Mouse (Mus musculus) testis, adult 2 months (tissue): Measurements from ENCODE around the gene Rpl7l1. TPM values are rescaled to one million over a fixed set of nuclear protein-coding genes. Genes with fewer than 3 reads are reported as not detected.

ENCODE experiments used
- H3K27ac ChIP-seq: fragments of 200-500 bp; 2 replicates; pipeline ENCODE4 v1.5.1; 2012; ENCODE audit warnings: low read depth, low read length; ENCODE audit not compliant: control insufficient read depth, insufficient read depth
- H3K27me3 ChIP-seq: fragments of 200-500 bp; 2 replicates; pipeline ENCODE4 v1.6.1; 2012; ENCODE audit warnings: mild to moderate bottlenecking, low read length, moderate library complexity; ENCODE audit not compliant: control insufficient read depth, insufficient read depth
- H3K36me3 ChIP-seq: fragments of 200-500 bp; 2 replicates; pipeline ENCODE4 v1.6.1; 2012; ENCODE audit warnings: mild to moderate bottlenecking, low read length; ENCODE audit not compliant: control insufficient read depth, insufficient read depth
- H3K4me1 ChIP-seq: fragments of 200-500 bp; 2 replicates; pipeline ENCODE4 v1.6.1; 2012; ENCODE audit warnings: low read length; ENCODE audit not compliant: control insufficient read depth, insufficient read depth
- H3K4me3 ChIP-seq: fragments of 200-500 bp; 2 replicates; pipeline ENCODE4 v1.5.1; 2012; ENCODE audit warnings: low read depth, mild to moderate bottlenecking, low read length, moderate library complexity, mixed read lengths; ENCODE audit not compliant: control insufficient read depth
- CTCF ChIP-seq: fragments of 200-500 bp; IDR thresholded peaks from 2 replicates; pipeline ENCODE4 v1.5.1; 2012; ENCODE audit warnings: low read depth, mild to moderate bottlenecking, inconsistent platforms, low read length, moderate library complexity; ENCODE audit not compliant: control insufficient read depth, insufficient read depth, insufficient replicate concordance
- POLR2A ChIP-seq: fragments of 200-500 bp; IDR thresholded peaks from 2 replicates; pipeline ENCODE4 v1.6.1; 2012; ENCODE audit warnings: low read depth, mild to moderate bottlenecking, inconsistent platforms, low read length, moderate library complexity; ENCODE audit not compliant: control insufficient read depth
- polyA plus RNA-seq: library from polyadenylated mRNA; depleted of rRNA; stranded (reverse); fragments of >200 nt; gene quantifications from 2 replicates; pipeline ENCODE4 v1.2.3, GENCODE M21; 2012

Gene Rpl7l1
- polyA plus RNA-seq, 1 experiment: 14.1 TPM

DNA sequence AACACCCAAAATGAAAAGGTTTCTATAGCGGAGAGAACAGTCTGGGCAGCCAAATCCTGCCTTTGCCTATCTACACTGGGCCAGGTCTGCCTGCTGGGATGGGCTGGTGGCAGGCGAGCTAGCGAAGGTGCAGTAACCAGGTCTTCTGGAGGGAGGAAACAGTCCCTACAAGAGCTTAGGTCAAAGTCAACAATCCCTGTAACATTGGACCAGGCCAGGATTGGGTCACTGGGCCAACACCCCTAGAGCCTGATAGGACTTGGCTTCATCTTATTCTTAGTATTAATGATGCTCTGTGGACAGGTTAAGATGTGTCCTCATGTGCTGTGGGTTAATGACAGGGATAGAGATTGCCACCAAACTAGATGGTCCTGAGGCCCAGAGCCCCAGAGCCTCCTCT, 48.4 kb downstream of the Rpl7l1 start:
- Histone ChIP-seq H3K4me1 (peaks cover 1% of the 10 kb centered on the region), H3K27ac (no peak overlapping the region), H3K4me3 (no peak overlapping the region), H3K36me3 (no peaks in the 10 kb centered on the region), H3K27me3 (no peaks in the 10 kb centered on the region)
- TF ChIP-seq CTCF (no peak), POLR2A (no peak)

DNA sequence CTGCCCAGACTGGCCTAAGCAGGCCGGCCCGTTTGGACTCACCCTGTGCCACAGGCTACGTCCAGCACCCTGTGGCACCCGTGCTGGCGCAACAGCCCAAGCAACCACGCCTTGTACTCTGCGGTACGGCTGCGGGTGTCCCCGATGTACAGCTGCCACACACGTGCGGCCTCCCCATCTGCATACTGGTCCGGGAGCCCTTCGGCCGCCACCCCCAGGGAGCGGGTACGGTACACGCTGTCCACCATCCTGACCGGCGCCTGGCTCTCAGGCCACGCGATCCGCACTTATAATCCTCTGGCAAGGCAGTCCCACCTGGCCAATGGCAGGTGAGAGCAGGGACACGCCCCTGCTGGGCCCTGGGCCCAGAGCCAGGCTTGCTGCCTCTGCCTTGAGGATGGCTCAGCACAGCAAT, 53.6 kb downstream of the Rpl7l1 start, which contains the start of gene Gnmt:
Gnmt (minus strand) TSS at position 265 of the 415 bp plus-strand sequence.
- Histone ChIP-seq H3K4me1 (peaks cover 8% of the 10 kb centered on the region), H3K36me3 (no peaks in the 10 kb centered on the region), H3K27me3 (no peaks in the 10 kb centered on the region), H3K4me3 (peak within 1 kb of the TSS; percentile 14), H3K27ac (no peak within 1 kb of the TSS)
- TF ChIP-seq POLR2A: no peak
- TF ChIP-seq CTCF: no peak

DNA sequence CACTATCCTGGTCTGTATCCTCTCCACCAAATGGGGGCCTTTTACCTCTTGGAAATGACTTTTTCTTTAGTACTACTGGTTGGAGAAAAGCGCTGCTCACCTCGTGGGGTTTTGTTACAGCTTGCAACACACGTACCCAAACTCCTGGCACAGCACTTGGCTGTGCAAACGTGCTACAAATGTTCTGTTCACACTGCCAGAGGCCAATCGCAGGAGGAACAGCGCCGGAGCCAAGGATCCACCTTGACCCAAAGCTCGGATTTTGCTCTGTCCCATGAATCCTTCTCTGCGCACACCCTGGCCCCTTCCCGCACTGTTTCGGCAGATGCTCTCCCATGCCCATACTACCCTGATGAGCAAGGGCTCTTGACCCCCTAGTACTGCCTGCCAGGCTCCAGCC, 54.0 kb downstream of the Rpl7l1 start:
- TF ChIP-seq CTCF (no peak), POLR2A (no peak)
- Histone ChIP-seq H3K4me3 (peak overlapping the region; percentile 14), H3K4me1 (peaks cover 8% of the 10 kb centered on the region), H3K27ac (no peak overlapping the region), H3K27me3 (no peaks in the 10 kb centered on the region), H3K36me3 (no peaks in the 10 kb centered on the region)

GRCm38 (mm10) chr17:46728021-46728420, 54.5 kb downstream of the Rpl7l1 start:
- H3K27ac ChIP-seq: no peak overlapping the region
- H3K4me1 ChIP-seq: peaks cover 8% of the 10 kb centered on the region
- H3K27me3 ChIP-seq: no peaks in the 10 kb centered on the region
- no peak for TF ChIP-seq POLR2A
- TF ChIP-seq CTCF: peak; percentile 26; the same call in 1 of the 2 replicates
- no peak overlapping the region for H3K4me3 ChIP-seq
- no peaks in the 10 kb centered on the region for H3K36me3 ChIP-seq

DNA sequence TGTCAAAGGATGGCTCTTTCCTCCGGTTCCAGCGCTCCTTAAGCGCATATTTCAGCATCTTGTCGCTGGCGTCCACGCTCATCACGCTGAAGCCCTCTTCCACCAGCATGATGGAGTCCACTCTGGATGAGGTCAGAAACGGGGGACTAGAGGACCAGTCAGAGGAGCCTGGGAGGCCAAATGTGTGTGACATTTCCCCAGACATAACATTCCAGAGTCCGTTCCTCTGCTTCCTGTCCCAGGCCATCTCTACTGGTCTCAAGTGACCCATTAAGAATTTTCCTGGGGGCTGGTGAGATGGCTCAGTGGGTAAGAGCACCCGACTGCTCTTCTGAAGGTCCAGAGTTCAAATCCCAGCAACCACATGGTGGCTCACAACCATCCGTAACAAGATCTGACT, 55.2 kb downstream of the Rpl7l1 start:
- TF ChIP-seq CTCF (no peak), POLR2A (no peak)
- Histone ChIP-seq H3K27me3 (no peaks in the 10 kb centered on the region), H3K27ac (no peak overlapping the region), H3K4me1 (peaks cover 8% of the 10 kb centered on the region), H3K4me3 (no peak overlapping the region), H3K36me3 (no peaks in the 10 kb centered on the region; the same call in 1 of the 2 replicates)

DNA sequence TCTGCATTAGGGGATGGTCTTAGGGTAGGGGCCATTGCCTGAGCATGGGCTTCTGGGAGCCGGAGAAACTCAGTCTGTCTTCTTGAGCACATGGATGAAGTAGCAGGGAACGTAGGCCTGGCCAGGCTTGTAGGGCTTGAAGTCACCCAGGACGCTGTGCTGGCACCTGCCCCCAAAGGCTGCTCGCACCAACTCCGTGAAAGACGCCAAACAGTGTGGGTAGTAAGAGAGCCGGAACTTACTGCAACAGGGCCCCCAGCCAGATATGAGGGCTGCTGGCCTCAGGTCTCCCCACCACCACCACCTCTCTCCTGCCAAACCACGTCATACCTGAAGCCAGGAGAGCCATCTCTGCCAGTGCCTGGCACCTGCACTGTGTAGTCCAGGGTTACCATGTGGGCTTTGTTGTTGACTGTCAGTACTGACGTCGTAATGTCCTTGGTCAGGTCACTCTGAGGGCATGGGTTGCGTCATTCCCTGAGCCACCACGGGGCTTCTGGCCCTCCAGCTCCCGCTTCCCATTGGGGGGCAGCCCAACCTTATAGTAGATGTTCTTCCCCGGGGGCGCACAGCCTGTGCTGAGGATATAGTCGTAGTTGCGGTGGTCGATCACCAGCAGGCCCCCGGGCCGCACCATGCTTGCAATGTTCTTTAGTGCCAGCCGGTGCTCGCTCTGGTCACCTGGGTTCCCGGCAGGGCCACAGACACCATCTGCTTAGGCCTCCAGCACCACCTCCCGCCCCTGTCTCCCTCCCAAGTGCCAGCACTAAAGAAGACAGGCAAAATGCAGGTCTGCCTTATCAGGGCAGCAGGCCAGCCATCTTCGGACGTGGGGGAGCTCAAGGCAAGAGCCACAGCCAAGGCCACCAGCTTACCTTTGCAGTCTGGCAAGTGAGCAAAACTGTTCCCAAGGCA, 56.5 kb downstream of the Rpl7l1 start:
- no peaks in the 10 kb centered on the region for H3K27me3 ChIP-seq
- no peaks in the 10 kb centered on the region; the same call in 1 of the 2 replicates for H3K36me3 ChIP-seq
- peaks cover 8% of the 10 kb centered on the region for H3K4me1 ChIP-seq
- TF ChIP-seq CTCF (no peak), POLR2A (no peak)
- no peak overlapping the region for H3K27ac ChIP-seq
- H3K4me3 ChIP-seq: no peak overlapping the region

GRCm38 (mm10) chr17:46725273-46725672, 57.2 kb downstream of the Rpl7l1 start:
- Histone ChIP-seq H3K36me3 (no peaks in the 10 kb centered on the region; the same call in 1 of the 2 replicates), H3K27ac (no peak overlapping the region)
- TF ChIP-seq POLR2A (no peak), CTCF (peak; percentile 34; the same call in 1 of the 2 replicates)

More at GRCm38 (mm10) chr17:46725273-46725672, 57.2 kb downstream of the Rpl7l1 start:
- Histone ChIP-seq H3K4me1 (peaks cover 8% of the 10 kb centered on the region), H3K4me3 (no peak overlapping the region), H3K27me3 (no peaks in the 10 kb centered on the region)
